Mouse (Mus musculus): ENCODE measurements around the gene Nxn. TPM values are rescaled to one million over a fixed set of nuclear protein-coding genes. Genes with fewer than 3 reads are reported as not detected.

Gene Nxn
- total and polyA plus RNA-seq, 3 experiments = 4.4 to 5.0 (median 4.8) TPM

GRCm38 (mm10) chr11:76210228-76210985 is 188.5 kb downstream of the Nxn start:
- DNase-seq (ENCODE audit: low spot score) (no peak), ATAC-seq (ENCODE audit: extremely low read depth, insufficient number of reproducible peaks, low FRiP score, poor library complexity, severe bottlenecking) (no peak)
- peaks cover 95% of the 10 kb centered on the region for H3K36me3 ChIP-seq (replicated peaks)
- H3K4me3 ChIP-seq (ENCODE audit: low read depth, low read length) = no peak overlapping the region
- H3K27me3 ChIP-seq (ENCODE audit: insufficient read depth, low read length) = no peaks in the 10 kb centered on the region
- H3K9me3 ChIP-seq (replicated peaks) = no peaks in the 10 kb centered on the region
- peaks cover 24% of the 10 kb centered on the region; the same call in 1 of the 2 replicates for H3K4me1 ChIP-seq (ENCODE audit: insufficient read depth, low read depth, low read length)
- TF ChIP-seq GATA2 (IDR thresholded peaks at IDR 0.05; ENCODE audit: borderline replicate concordance, low read depth, low read length) (no peak), TAL1 (conservative IDR thresholded peaks at IDR 0.05; ENCODE audit: low read depth, low read length) (no peak), POLR2AphosphoS5 (IDR thresholded peaks at IDR 0.05; ENCODE audit: insufficient replicate concordance, low read depth, low read length) (no peak), GATA1 (IDR thresholded peaks at IDR 0.05; ENCODE audit: borderline replicate concordance, low read length) (no peak), CTCF (IDR thresholded peaks at IDR 0.05; ENCODE audit: low read depth, low read length) (no peak)

Other genes starting within 250 kb of the Nxn start
- gene Vps53, start 219.5 kb downstream of the Nxn start, total RNA-seq (2014; fragmentation: Nextera tagmentation) = 27.3 and 35.5 TPM in 2 replicates
- 31.1 and 39.3 TPM in 2 replicates for gene Vps53, start 219.5 kb downstream of the Nxn start, total RNA-seq (2017)
- gene Vps53, start 219.5 kb downstream of the Nxn start, polyA plus RNA-seq (2012) = 26.1 and 26.4 TPM in 2 replicates
- gene Fam57a, start 219.5 kb downstream of the Nxn start, total RNA-seq (2014; fragmentation: Nextera tagmentation) = 23.5 and 39.0 TPM in 2 replicates
- gene Fam57a, start 219.5 kb downstream of the Nxn start, total RNA-seq (2017) = 11.8 and 12.0 TPM in 2 replicates
- gene Fam57a, start 219.5 kb downstream of the Nxn start, polyA plus RNA-seq (2012) = 3.2 and 3.3 TPM in 2 replicates
- not detected in 2 replicates for gene Dbil5, start 181.5 kb downstream of the Nxn start, total RNA-seq (2014; fragmentation: Nextera tagmentation)
- 2.0 and 3.4 TPM in 2 replicates for gene Dbil5, start 181.5 kb downstream of the Nxn start, total RNA-seq (2017)
- gene Dbil5, start 181.5 kb downstream of the Nxn start, polyA plus RNA-seq (2012) = 0.16 and 0.25 TPM in 2 replicates
- 21.9 and 26.4 TPM in 2 replicates for gene Gemin4, start 181.5 kb downstream of the Nxn start, total RNA-seq (2014; fragmentation: Nextera tagmentation)
- 19.1 and 20.7 TPM in 2 replicates for gene Gemin4, start 181.5 kb downstream of the Nxn start, total RNA-seq (2017)
- gene Gemin4, start 181.5 kb downstream of the Nxn start, polyA plus RNA-seq (2012) = 4.2 and 4.7 TPM in 2 replicates
- 10.7 and 10.8 TPM in 2 replicates for gene Mrm3, start 155.4 kb downstream of the Nxn start, total RNA-seq (2014; fragmentation: Nextera tagmentation)
- gene Mrm3, start 155.4 kb downstream of the Nxn start, total RNA-seq (2017) = 17.5 and 22.7 TPM in 2 replicates
- gene Mrm3, start 155.4 kb downstream of the Nxn start, polyA plus RNA-seq (2012) = 13.3 and 13.5 TPM in 2 replicates
- gene Glod4, start 155.4 kb downstream of the Nxn start, total RNA-seq (2014; fragmentation: Nextera tagmentation) = 61.4 and 62.4 TPM in 2 replicates
- 155 and 168 TPM in 2 replicates for gene Glod4, start 155.4 kb downstream of the Nxn start, total RNA-seq (2017)
- 5.6 and 5.8 TPM in 2 replicates for gene Glod4, start 155.4 kb downstream of the Nxn start, polyA plus RNA-seq (2012)
- gene Timm22, start 7.8 kb upstream of the Nxn start, total RNA-seq (2014; fragmentation: Nextera tagmentation) = 24.5 and 29.9 TPM in 2 replicates
- gene Timm22, start 7.8 kb upstream of the Nxn start, total RNA-seq (2017) = 23.9 and 25.0 TPM in 2 replicates
- gene Timm22, start 7.8 kb upstream of the Nxn start, polyA plus RNA-seq (2012) = 22.8 and 28.1 TPM in 2 replicates
- not detected in 2 replicates for gene Abr, start 223.2 kb upstream of the Nxn start, total RNA-seq (2014; fragmentation: Nextera tagmentation)
- gene Abr, start 223.2 kb upstream of the Nxn start, total RNA-seq (2017) = 0.35 and 0.82 TPM in 2 replicates
- not detected in 2 replicates for gene Abr, start 223.2 kb upstream of the Nxn start, polyA plus RNA-seq (2012)